Mouse (Mus musculus): ENCODE results near the gene Cbfa2t3.

DNA sequence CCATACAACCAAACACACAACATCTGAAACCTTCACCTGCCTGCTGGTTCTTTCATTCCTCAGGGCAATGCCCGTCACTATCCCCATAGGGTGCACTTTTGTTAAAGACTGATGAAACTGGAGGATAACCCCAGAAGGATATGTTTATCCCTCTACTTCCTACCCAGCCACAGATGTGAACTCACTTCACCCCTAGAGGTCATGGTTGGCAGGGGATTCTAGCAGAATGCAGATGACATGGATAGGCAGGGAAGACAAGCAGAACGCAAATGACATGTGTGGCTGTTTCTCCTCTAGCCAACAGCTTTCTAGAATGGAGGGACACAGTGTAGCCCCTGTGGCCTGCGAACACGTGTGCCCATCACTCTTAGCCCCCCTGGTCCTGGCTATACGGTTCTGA, 28.5 kb upstream of the Cbfa2t3 start:
- TF ChIP-seq EP300 (optimal IDR thresholded peaks at IDR 0.05) (no peak), CTCF (IDR thresholded peaks at IDR 0.05; ENCODE audit: low read depth) (0 out of 2 replicates have a peak, but pooled peaks have one; percentile 12)

All from stomach, postnatal 0 days (tissue).